ENCODE assay signal across 8 mouse cellular contexts in the genomic region with DNA sequence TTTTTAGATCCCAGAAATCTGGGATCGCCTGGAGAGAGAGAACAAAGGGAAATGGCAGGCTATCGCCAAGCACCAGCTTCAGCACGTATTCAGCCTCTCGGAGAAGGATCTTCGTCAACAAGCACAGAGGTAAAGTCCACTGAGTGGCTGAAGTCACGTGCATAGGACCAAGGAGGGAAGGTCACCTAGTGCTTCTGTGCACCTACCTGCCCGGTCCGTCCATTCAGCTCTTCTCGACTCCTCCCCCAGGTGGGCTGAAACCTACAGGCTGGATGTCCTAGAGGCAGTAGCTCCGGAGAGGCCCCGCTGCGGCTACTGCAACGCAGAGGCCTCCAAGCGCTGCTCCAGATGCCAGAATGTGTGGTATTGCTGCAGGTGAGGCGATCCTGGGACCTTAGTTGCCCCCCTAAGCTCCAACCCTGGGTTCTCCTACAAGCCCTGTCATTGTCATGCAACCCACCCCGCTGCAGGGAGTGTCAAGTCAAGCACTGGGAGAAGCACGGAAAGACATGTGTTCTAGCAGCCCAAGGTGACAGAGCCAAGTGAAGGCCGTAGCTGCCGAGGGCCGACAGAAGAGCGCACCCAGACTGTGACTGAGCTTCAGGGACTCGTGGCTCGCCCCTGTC. TPM values are rescaled to one million over a fixed set of nuclear protein-coding genes. Genes with fewer than 3 reads are reported as not detected.
A peak's percentile ranks its signal among the peaks of the same experiment; 100 is the strongest.
DNase-seq lines count a peak whose midpoint lies in the region; ATAC-seq and TF ChIP-seq lines count a peak whose summit lies in the region.

No protein-coding gene starts in this region.

- no peak for TF ChIP-seq CTCF in kidney, adult 2 months (conservative IDR thresholded peaks at IDR 0.05; ENCODE audit: insufficient read depth, insufficient read length, low read depth, low read length)

- peak overlapping the region; percentile 88 for H3K27ac ChIP-seq in embryonic facial prominence, embryonic 10.5 days (replicated peaks)
- H3K27ac ChIP-seq in kidney, adult 2 months (ENCODE audit: insufficient read depth, low read depth, low read length) = peak overlapping the region; percentile 89

- peaks cover 75% of the 10 kb centered on the region for H3K4me1 ChIP-seq in embryonic facial prominence, embryonic 10.5 days
- peaks cover 32% of the 10 kb centered on the region; the same call in 1 of the 2 replicates for H3K4me1 ChIP-seq in kidney, adult 2 months (ENCODE audit: control insufficient read depth, insufficient read depth, low read length)

- no peaks in the 10 kb centered on the region for H3K9me3 ChIP-seq in embryonic facial prominence, embryonic 10.5 days

- WGBS in embryonic facial prominence, embryonic 10.5 days = 20% methylated on average over 23 of the region's 23 CpGs
- 53% methylated on average over 23 of the region's 23 CpGs for WGBS in kidney, adult 2 months

- peak; percentile 64 for DNase-seq in ES-CJ7 (ENCODE audit: low read depth, low spot score)
- DNase-seq in embryonic facial prominence, embryonic 10.5 days (ENCODE audit: low spot score) = no peak
- peak; percentile 95 for DNase-seq in kidney, adult 2 months
- DNase-seq in lung, postnatal 10 days = peak; percentile 44
- DNase-seq in cerebellum, adult 18-20 months = no peak
- no peak for DNase-seq in adrenal gland, postnatal 4 days (ENCODE audit: low spot score in 2 of 2)
- no peak for DNase-seq in retina, postnatal 1 day

- H3K36me3 ChIP-seq in embryonic facial prominence, embryonic 10.5 days (replicated peaks) = no peaks in the 10 kb centered on the region
- H3K36me3 ChIP-seq in kidney, adult 2 months (ENCODE audit: control insufficient read depth, insufficient read depth, low read length) = no peaks in the 10 kb centered on the region

- H3K27me3 ChIP-seq in embryonic facial prominence, embryonic 10.5 days (replicated peaks; ENCODE audit: low read depth, poor library complexity, severe bottlenecking) = peaks cover 62% of the 10 kb centered on the region
- H3K27me3 ChIP-seq in kidney, adult 2 months (replicated peaks; ENCODE audit: control insufficient read depth, insufficient read depth, low read length) = no peaks in the 10 kb centered on the region

- TF ChIP-seq POLR2A in kidney, adult 2 months (IDR thresholded peaks at IDR 0.05; ENCODE audit: low read depth, low read length) = peak; percentile 1

- H3K4me3 ChIP-seq in embryonic facial prominence, embryonic 10.5 days = peak overlapping the region; percentile 85
- peak overlapping the region; percentile 67 for H3K4me3 ChIP-seq in kidney, adult 2 months (ENCODE audit: insufficient read depth, low read depth, low read length)

- no peak for ATAC-seq in cerebellum, adult (ENCODE audit: insufficient number of reproducible peaks, low FRiP score, low TSS enrichment)

RNA-seq across cellular contexts. Expression of a gene that starts 0.8 kb away (rescaled TPM):
- 45.3 and 46.5 TPM in 2 replicates for polyA plus RNA-seq in embryonic facial prominence, embryonic 10.5 days (2016; fragmentation: Nextera tagmentation; extraction: Ambion mirVana)
- 23.0 and 24.0 TPM in 2 replicates for polyA plus RNA-seq in kidney, adult 2 months (2012; rRNA removed)
- 10 to 100 TPM; 34.9 to 37.6 TPM for total RNA-seq in adrenal gland, postnatal 4 days (2021)

RNA-seq across cellular contexts. Expression of a gene that starts 3.5 kb away (rescaled TPM):
- polyA plus RNA-seq in embryonic facial prominence, embryonic 10.5 days (2016; fragmentation: Nextera tagmentation; extraction: Ambion mirVana) = 0.97 and 1.2 TPM in 2 replicates
- polyA plus RNA-seq in kidney, adult 2 months (2012; rRNA removed) = 52.6 and 52.9 TPM in 2 replicates
- total RNA-seq in adrenal gland, postnatal 4 days (2021) = 1 to 10 TPM in 1 of 2 experiments, under 1 TPM in 1; 0.71 to 1.6 TPM

RNA-seq across cellular contexts. Expression of a gene that starts 8.6 kb away (rescaled TPM):
- 35.2 and 39.4 TPM in 2 replicates for polyA plus RNA-seq in embryonic facial prominence, embryonic 10.5 days (2016; fragmentation: Nextera tagmentation; extraction: Ambion mirVana)
- polyA plus RNA-seq in kidney, adult 2 months (2012; rRNA removed) = 61.5 and 62.6 TPM in 2 replicates
- 10 to 100 TPM; 18.8 to 19.6 TPM for total RNA-seq in adrenal gland, postnatal 4 days (2021)

RNA-seq across cellular contexts. Expression of a gene that starts 8.6 kb away (rescaled TPM):
- polyA plus RNA-seq in embryonic facial prominence, embryonic 10.5 days (2016; fragmentation: Nextera tagmentation; extraction: Ambion mirVana) = 16.4 and 16.7 TPM in 2 replicates
- polyA plus RNA-seq in kidney, adult 2 months (2012; rRNA removed) = 62.6 and 77.4 TPM in 2 replicates
- total RNA-seq in adrenal gland, postnatal 4 days (2021) = 10 to 100 TPM; 19.2 to 21.7 TPM

RNA-seq across cellular contexts. Expression of a gene that starts 12.5 kb away (rescaled TPM):
- 63.4 and 67.3 TPM in 2 replicates for polyA plus RNA-seq in embryonic facial prominence, embryonic 10.5 days (2016; fragmentation: Nextera tagmentation; extraction: Ambion mirVana)
- 82.5 and 93.8 TPM in 2 replicates for polyA plus RNA-seq in kidney, adult 2 months (2012; rRNA removed)
- total RNA-seq in adrenal gland, postnatal 4 days (2021) = 10 to 100 TPM; 31.8 to 33.8 TPM

Comparison
In these comparisons a context has a peak if more than half of its experiments do, and no peak if none do; other contexts are left out.
1. DNase-seq: peak in ES-CJ7 (single experiment), kidney, adult 2 months (single experiment) and lung, postnatal 10 days (single experiment); none in embryonic facial prominence, embryonic 10.5 days (single experiment), cerebellum, adult 18-20 months (0 of 2), adrenal gland, postnatal 4 days (0 of 2) and retina, postnatal 1 day (single experiment).
2. RNA of a gene that starts 3.5 kb away (polyA plus RNA-seq): 52.6 to 52.9 TPM in kidney, adult 2 months; 0.97 to 1.2 TPM in embryonic facial prominence, embryonic 10.5 days; every median in the first group is over 10 times any median in the second.